Mouse (Mus musculus): ENCODE data around the gene Lamb3.

Gene Lamb3

DNA sequence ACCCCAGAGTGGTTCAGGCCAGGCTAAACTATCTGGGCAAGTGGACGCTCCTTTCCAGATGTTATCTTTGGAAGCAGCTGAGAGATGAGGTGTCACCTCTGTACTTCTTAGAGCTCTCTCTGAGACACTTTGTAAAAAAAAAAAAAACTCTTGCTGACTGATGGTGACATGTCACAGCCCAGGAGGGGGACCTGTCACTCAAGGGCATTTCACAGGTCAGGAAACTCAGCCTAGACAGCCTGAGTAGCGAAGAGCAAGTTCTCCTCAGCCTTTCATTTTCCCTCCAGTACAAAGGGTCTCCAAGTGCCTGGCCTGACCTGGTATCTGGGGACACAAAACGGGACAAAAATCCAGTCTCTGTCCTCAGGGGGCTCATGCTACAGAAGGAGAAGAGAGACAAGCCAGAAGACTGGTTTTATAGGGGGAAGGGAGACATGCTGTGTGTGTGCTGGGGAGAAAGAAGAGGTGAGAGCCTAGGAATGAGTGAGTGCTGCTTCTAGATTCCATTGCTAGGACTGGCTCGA is 130.3 kb downstream of the Lamb3 start:
- no peak for DNase-seq (ENCODE audit: extremely low spot score, low spot score)

DNA sequence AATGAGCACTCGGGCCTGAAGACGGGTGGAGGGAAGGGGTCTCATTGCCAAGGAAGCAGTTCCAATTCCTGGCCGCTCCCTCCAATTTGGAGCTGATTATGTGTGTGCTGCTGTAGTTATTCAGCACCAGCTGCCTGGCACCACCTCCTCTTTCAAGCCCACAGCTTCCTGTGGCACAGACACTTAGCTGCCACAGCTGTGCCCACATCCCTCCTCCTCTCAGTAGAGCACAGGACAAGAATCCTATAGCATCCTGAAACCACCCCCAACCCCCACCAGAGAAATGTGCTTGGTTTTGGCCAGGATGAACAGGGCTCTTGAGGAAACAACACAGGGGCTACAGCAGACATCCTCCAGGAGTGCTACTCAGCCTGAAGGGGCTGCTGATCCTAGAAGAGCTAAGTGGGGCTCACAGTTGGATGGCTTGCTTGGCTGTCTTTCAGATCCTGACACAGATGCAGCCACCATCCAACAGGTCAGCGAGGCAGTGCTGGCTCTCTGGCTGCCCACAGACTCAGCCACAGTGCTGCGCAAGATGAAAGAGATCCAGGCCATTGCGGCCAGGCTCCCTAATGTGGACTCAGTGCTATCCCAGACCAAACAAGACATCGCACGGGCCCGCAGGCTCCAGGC is 131.0 kb downstream of the Lamb3 start:
- no peak for DNase-seq (ENCODE audit: extremely low spot score, low spot score)

DNA sequence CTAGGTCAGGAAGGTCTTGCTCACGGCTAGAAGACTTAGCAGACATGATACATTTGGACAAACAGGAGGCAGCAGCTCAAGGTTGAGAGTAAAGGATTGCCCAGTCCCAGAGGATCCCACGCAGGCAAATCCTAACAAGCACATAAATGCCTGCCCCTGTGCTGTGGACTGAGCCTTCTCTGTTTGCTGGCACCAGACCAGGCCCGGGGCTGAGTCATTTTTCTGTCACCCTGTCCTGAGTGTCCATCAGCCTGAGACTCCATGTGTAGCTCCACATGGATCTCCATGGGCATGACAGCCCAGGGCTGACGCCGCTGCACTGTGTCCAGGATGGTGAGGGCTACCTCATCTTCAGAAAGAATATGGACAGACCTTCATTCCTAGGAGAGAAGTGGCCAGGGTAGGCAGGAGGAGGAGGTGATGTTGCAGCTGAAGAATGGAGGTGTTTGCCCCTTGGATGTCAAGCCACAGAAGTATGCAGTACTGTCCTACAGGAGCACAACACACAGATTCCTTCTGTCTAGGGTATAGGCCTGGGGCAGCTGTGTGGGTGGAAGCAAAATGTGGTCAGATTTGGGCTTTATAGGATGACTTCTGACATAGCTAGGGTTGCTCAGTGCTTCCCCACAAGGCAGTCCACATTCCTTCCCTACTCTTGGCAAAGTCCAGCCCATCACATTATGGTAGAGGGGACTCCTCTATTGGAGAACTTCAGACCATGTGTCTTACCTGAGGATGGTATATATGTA is 134.9 kb downstream of the Lamb3 start:
- no peak for DNase-seq (ENCODE audit: extremely low spot score, low spot score)

DNA sequence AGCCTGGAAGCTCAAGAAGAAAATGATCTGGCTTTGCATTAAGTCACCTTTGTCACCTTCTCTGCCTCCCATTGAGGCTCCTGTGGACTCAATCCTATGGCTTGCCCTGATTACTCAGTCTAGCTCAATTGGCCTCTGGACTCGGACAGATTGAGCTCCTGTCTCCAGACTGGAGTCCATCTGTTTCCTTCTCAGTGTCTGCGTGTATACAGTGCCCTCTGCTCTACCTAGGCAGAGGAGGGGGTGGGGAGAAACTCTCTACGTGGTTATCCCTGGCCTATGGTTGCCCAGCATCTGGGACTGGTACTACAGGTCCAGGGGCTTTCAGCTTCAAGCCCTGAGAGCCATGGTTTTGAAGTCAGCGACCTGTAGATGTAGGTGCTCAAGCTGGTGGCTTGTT is 136.4 kb downstream of the Lamb3 start:
- no peak for DNase-seq (ENCODE audit: extremely low spot score, low spot score)

DNA sequence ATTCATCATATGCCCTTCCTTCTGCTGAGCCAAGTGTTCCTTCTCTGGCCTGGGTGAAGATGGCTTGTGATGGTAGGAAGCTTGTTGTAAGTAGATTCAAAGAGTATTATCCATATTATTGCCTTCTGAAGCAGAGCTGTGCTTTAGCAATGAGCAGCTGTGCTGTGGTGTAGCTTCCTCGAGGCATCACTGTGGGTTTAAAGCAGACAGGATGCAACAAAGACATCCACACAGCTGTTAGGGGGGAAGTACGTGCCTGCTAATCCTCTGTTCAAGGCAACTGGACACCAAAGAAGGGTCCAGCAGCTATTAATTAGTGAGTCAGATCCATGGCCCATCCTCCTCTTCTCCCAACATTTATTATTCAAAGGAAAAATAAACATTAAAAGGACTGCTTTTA is 137.5 kb downstream of the Lamb3 start:
- DNase-seq (ENCODE audit: extremely low spot score, low spot score): no peak

DNA sequence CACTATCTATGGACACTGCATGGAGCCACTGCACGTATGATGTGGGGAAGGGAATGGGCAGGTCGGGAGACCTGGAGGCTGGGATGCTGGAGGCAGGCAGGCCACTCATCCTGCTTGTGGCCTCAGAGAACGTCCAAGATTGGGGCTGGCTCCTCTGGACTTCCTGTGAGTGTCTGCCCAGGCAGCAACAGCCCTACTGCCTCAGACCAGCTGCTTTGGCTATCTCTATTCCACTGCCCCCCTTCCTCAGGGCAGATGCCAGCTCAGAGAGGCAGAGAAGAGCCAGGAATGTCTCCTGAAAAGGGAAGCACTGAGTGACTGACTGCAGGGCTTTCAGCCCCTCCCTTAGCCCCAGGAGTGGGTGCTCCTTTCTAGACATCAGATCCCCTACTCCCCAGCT is 139.4 kb downstream of the Lamb3 start:
- DNase-seq (ENCODE audit: extremely low spot score, low spot score): no peak

DNA sequence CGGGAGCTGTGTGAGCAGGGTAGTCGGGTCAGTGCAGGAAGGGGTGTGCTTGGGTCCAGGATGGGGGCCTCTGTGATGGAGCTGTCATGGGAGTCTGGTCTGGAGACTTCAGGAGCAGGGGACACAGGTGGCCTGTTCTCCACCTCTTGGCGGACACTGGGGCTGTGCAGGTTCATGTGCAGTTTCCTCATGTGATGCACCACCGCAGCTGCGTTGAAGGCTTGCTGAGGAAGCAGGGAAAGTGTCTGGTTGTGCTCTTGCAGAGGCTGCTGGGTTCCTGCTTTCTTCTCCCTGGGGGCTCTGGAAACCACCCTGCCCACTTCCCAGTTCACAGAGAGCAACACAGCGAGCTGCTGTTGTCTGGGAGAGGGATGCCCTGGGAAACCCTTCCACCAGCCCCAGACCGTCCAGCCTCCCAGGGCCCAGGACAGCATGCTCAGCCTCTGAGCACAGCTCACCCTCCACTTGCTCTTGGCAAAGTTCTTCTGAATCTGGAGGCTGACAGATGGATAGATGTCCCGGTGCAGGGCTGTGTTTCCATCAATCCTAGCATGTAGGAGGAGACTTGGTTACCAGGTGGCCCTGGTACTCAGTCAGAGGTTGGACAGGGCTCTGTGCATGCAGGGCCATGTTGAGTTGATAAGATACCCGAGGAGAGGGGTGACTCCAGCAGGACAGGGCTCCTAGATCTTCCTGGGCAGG is 140.9 kb downstream of the Lamb3 start:
- DNase-seq (ENCODE audit: extremely low spot score, low spot score): no peak

DNA sequence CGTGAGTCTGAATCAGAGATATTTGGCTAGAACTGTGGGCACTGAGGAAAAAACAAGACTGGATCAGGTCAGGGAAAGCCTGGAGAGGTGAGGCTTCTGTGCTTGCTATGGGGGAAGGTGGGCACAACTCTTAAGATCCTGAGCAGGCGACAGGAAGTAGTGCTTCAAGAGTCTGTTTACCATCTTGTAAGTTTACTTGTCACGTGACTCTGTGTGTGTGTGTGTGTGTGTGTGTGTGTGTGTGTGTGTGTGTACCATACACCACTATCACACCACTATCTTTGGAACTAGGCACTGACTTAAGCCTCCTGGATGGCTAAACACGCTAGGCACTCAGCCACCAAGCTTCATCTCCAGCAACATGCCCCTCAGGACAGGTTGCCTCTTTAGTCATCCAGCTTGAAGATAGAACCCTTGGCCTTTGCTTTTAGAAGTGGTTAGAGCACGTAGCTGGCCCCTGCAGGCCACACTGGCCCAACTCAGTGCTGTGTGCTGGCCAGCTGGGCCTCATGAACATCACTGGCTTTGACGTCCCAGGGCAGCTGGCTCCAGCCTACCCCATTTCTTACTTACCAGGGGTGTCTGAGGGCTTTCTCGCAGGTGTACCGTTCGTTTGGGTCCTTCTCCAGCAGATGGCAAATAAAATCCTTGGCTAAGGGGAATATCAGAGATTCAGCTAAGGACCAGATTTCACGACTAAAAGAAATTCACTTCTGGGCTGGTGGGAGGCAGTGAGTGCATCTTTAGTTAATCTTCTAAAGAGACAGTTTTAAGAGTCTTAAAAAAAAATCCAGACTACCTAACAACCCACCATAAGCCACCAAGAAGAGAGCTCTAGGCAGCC is 142.4 kb downstream of the Lamb3 start:
- no peak for DNase-seq (ENCODE audit: extremely low spot score, low spot score)

DNA sequence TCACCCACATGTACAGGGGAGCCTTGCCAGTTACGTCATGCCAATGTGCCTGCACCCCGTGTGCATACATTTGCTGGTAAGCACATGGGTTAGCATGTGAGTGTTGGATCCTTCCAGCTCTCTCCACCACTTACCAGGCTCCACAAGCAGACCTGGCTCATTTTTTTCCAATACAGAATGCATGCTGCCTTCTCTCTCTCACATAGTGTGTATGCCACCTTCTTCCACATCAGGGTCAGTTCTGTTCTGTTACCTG is 143.0 kb downstream of the Lamb3 start:
- DNase-seq (ENCODE audit: extremely low spot score, low spot score): no peak

DNA sequence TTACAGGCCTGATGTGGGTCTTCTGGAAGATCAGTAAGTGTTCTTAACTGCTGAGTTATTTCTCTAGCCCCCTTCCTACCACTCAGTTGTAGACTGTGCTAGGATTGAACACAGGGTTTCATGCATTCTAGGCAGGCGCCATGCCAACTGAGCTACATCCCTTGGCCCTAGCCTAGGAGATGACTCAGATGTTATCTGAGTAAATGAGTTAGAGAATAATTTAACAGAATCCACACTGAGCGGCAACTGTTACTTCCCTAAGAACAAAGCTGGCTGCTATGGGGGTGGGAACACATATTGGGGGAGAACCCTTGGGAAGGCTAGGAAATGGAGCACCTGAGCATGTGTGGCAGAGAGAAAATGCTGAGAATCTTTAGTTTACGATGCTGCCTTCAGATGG is 144.1 kb downstream of the Lamb3 start:
- DNase-seq (ENCODE audit: extremely low spot score, low spot score): no peak

DNA sequence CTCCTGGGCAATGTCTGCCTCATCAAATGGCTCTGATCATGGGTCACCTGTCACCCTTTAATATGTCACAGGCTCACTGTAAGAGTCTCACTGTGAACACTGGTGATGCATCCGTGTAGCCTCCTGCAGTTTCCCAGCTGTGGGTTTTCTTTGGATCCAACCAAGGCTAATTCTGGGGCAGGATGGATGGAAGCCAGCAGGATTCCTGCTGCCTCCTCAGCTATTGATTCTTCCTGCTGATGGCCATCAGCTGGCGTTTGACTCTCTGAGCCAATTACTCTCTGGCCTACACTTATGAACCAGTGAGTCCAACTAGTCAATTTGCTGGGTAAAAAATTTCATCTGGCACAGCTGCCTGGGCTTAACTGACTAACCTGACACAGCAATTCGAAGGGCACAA is 151.7 kb downstream of the Lamb3 start:
- no peak for DNase-seq (ENCODE audit: extremely low spot score, low spot score)

DNA sequence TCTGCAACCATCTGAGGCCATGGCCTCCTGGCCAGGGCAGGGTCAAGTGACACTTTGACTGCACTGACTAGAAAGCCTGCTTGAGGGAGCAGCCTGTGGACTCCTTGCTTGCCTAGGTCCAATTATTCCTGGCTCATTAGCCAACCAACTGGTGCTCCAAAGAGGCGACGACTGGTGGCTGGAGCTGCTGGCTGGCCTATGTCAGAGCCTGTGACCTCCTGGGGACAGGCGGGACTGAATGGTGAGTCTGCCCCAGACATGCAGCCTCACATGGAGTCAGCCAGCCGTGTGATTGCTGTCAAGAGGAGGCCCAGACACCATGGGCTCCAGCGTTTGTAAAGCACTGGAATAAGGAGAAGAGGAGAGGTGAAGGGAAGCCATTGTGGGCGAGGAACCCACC is 153.7 kb downstream of the Lamb3 start:
- DNase-seq (ENCODE audit: extremely low spot score, low spot score): no peak

DNA sequence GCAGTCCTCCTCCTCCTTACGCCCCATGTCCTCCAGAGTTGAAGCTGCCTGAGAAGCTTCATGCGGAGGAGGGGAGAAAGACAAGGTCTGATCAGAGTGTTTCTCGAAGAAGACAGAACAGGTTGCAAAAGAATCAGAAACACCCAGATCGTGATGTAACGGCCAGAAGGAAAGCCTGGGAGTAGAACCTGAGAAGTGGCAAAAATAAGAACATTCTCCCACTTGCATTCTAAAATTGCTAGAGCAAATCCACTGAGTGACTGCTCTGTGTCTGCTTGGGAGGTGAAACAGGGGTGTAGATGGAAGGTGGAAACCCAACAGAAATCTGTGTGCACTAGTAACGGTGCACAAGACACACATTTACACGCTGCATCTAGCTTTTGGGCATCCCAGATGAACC is 154.6 kb downstream of the Lamb3 start:
- no peak for DNase-seq (ENCODE audit: extremely low spot score, low spot score)

DNA sequence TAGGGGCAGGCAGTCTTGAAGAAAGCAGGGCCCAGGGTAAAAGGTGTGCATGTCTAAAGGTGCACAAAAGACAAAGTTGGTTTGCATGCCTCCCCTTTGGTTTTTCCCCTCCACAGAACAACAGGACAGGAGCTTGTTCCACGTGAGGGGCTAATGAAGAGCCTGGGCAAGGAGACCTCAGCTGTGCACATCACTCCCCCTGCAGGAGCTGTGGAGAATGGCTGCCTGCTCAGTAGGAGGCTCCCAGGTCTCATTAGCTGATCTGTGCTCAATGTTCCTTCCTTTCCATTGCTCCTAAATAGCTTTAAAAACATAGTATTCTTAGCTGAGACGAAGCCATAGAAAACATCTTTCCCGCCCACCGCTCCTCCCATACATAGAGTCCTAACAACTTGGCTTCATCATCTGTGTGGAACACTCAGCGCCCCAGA is 156.3 kb downstream of the Lamb3 start:
- no peak for DNase-seq (ENCODE audit: extremely low spot score, low spot score)

DNA sequence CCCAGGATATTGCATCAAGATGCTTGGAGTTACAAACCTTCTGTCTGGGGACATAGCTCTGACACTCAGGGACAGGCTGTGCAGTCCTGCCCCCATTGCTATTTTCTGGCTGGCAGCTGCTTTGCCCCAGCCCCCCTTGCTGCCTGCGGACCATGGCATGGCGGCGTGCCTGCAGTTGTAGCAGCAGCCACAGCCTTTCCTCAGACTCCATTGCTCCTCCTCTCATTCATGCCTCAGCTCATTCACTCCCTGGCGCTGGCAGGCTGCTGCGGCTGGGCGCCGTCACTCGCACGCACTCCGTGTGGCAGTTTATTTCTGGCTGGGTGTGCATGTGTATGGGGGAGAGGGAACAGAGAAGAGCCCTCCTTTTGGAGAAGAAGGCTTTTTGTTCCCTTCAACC is 160.6 kb downstream of the Lamb3 start:
- DNase-seq (ENCODE audit: extremely low spot score, low spot score): no peak

DNA sequence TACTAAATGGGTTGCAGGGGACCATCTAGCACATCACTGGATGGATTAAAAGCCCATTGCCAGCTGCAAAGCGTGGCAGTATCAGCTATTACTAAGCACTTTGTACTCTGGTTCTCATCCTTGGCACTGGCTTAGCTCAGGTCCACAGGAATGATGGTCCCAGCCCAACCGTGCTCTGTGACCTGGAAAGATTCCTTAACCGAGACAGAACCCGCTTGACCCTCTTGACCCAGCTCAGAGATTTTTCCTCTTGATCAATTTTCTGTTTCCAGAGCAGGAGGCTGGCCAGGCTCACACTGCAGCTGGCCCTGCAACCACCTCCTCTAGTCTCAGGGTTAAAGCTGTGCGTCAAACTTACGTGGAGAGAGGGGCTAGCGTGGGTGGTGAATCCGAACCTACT is 161.6 kb downstream of the Lamb3 start:
- DNase-seq (ENCODE audit: extremely low spot score, low spot score): no peak

DNA sequence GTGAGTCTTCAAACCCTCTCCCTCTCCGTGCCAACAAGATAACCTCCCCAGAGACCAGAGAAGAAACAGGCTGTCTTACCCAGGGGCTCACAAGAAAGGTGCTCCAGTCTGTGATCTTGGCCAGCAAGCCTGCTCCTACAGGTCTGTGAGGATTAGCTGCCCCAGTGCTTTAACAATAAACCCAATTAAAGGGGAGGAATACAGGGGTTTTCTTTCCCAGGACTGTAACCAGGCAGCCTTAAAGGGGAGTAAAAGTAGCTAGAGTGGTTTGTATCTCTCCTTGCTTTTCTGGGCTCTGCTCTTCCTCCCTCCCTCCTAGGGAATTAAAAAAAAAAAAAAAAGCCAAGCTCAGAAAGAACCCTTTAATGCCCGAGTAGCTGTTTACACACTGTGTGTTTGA is 162.6 kb downstream of the Lamb3 start, which contains the start of gene Camk1g:
TSS of gene Camk1g (minus strand) at position 203 of the 400 bp plus-strand sequence.
- no peak for DNase-seq (ENCODE audit: extremely low spot score, low spot score)

DNA sequence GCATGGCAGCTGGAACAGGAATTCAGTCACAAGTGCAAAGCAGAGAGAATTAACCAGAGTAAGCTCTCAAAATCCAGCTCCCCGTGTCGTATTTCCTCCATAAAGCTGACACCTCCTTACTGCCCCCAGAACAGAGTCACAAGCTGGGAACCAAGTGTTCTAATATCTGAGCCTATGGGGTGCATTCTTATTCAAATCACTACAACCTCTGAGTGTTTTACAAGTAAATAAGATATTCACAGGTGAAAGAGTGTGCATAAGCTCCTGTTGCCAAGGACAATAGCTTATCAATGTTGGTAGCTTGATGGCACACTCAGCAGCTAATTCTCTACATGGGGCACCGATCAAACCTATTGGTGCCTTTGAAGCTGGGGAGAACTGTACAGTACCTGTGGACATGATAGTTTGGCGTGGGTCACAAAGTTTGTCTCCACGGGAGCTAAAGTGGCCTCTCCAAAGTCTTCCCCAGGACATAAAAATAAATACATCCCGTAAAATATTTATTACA is 166.5 kb downstream of the Lamb3 start:
- DNase-seq (ENCODE audit: extremely low spot score, low spot score): no peak

DNA sequence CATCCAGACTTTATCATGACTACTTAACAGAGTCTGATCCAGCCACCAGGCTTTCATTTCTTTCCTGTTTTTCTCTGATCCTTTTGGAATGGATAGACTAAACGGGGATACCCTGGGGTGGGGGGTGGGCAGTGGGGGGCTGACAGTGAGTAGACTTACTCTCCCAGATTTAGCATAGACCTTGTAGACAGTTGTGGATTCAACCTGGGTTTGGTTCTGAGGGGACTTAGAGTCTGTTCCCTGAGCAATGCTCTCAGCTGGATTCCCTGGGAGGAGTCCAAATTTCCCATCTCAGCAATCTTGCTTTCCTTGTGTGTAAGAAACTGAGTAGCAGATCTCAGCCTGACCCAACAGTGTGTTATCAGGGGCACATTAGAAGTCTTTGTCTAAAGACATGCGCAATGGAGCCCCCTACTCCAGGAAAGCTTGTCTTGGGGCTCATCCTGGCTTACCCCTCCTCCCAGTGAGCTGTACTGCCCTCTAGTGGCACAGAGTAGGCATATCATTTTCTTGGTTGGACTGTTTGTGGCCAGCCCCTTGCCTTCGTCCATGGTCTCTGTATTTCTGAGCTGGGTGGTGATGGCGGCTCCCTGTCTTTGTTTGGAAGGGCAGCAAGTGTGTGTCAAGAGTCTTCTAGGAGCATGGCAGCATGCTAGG is 169.1 kb downstream of the Lamb3 start:
- DNase-seq (ENCODE audit: extremely low spot score, low spot score): peak; percentile 63

DNA sequence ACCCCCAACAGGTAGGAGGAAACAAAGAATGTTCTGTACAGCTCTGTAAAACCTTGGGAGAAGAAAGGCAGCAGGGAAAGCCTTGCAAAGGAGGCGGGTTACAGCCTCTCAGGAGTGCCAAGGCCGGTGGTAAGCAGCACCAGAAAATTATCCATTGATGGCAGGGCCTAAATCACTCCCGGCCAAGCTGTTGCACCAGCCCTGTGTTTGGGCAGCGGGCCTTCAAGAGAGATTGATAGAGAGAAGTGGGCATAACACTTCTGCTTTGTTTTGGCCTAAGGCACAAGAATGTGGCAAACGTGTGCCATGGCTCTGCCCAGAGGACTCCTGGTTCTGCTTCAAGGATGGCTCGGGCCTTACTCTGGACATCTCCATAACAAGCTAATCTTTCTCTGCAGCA is 172.1 kb downstream of the Lamb3 start:
- DNase-seq (ENCODE audit: extremely low spot score, low spot score): no peak

DNA sequence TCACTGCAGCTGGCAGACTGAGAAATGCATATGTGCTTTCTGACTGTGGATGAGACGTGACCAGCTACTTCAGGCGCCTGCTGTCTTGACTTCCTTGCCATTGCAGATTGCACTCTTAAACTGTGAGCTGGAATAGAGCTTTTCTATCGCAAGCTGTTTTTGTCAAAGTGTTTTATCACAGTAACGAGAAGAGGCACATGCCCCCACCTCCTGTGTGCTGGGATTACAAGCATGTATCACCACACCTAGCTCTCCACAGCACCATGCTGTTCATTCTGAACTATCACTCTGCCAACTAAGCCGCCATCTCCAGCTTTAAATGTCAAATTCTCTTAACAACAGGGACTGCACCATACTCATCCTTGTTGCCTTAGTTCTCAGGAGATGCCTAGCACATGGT is 173.4 kb downstream of the Lamb3 start:
- no peak for DNase-seq (ENCODE audit: extremely low spot score, low spot score)

Measured in neural tube, embryonic 10.5 days (tissue).